Mouse (Mus musculus): ENCODE results near the gene Cacna1f.
A peak's percentile ranks its signal among the peaks of the same experiment; 100 is the strongest.

The Cacna1f gene

DNA sequence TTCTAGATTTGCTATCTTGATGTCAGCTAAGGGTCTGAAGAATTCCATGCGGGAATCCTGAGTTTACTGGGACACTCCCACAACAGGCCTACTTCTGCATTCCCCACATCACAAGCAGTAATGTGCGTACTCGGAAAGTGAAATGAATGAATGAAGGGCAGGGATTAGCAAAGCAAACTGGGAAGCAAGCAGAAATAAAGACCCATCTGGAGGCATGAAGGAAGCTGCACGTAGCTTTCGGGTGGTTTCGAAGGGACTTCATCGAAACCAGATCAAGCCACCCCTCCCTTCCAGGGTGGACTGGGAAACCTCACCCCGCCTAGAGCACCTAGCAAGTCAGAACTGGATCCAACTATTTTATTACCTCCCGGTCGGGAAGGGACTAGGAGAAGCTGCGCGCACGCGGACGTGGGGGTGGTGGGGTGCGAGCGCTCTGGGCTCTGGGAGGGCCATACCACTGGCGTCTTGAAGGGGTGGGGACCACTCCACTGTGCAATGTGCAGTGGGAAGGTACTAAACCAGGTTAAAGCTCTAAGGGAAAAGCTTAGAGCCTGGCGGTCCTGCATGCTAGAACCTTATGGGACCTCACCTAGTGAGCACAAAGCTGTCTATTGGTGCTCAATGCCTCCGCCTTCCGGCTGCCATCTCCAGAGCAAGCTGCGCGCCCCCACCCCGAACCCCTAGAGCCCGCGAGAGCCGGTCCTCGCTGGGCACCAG lies 67.6 kb downstream of the Cacna1f start:
- peak; percentile 51 for DNase-seq (ENCODE audit: low read depth)

DNA sequence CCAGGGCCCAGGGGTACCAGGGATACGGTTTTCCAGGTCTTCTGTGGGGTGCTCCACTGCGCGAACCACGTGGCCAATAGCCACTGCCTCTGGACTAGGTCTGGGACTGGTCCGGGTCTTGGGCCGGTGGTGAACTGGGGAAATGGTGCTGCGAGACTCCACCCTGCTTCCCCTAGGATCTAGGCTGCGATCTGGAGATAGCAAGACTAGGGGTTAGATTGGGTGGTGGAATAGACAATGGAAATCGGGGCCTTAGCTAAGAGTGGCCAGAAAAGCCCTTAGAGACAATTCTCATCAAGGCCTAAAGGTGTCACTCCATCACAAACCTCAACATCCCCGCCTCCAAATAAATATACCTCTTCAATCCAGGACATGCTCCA lies 68.1 kb downstream of the Cacna1f start:
- peak; percentile 36 for DNase-seq (ENCODE audit: low read depth)

DNA sequence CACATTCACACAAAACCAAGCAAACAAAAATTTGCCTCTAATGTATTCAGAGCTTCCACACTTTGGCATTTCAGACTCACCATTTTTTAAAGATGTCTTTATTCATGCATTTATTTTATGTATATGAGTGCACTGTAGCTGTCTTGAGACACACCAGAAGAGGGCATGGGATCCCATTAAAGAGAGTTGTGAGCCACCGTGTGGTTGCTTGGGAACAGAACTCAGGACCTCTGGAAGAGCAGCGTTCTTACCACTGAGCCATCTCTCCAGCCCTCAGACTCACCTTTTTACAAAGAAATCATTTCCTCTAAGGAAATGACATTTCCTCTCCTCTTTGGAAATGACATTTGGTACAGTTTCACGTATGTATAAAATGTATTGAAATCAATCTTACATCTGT lies 72.1 kb downstream of the Cacna1f start:
- no peak for DNase-seq (ENCODE audit: low read depth)

DNA sequence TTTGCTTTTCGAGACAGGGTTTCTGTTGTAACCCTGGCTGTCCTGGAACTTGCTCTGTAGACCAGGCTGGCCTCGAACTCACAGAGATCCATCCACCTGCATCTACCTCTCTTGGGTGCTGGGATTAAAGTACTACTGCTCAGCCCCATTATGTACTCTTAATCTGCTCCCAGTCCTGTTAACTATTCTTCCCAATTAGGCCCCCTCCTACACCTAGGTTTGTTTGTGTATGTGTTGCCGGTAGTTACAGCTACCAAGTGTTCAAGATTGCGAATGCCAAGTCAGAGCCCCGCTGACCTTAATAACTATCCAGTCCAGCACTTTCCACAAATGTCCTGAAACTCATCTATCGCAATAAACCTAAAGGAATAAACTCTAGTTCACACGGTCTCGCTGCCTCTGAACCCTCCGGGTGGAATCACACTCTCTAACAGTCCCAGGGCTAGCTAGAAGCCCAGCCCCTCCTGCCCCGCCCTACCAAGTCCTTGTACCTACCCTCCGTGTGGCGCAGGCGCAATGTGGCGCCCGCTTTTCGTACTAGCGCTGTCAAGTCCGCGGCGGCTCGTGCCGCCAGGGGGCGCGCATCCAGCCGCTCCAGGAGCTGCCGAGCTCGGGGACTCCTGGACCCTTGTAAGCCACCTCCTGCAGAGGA lies 72.6 kb downstream of the Cacna1f start:
- DNase-seq (ENCODE audit: low read depth) = peak; percentile 93

DNA sequence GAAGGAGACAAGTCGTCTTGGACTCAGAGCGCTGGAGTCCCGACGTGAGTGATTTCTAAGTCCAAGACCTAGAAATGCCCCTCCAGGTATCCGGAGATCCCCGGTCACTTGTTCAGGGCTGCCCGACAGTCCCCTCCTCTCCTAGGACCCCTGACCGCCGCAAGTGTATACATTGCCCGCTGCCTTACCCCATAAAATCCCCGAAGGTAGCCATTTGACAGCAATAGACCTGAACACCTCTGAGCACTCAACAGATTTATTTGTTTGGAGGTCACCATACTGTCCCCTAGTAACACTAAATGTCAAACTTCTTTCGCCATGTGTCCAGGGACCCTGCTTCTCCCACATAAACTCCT lies 73.2 kb downstream of the Cacna1f start:
- no peak for DNase-seq (ENCODE audit: low read depth)

DNA sequence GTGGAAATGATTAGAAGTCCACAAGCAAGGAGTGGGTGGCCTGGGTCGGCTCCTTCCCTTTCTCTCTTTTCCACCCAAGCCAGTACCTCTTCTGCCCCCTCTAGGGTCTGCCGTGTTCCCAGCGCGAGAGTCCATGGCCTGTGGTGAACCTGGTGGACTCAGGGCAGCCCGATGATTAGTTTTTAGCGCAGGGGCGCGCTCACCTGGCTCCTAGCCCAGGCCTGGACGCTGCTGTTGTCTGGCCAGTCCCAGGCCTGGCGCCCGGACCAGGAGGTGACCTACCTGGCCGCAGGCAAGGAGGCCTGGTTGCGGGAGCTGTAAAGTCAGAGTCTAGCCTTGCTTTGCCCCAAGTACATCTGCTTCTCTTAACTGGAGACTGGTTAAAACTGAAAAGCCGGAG lies 74.0 kb downstream of the Cacna1f start, which contains the start of gene Magix:
Gene Magix (minus strand): TSS at position 388 of the 400 bp plus-strand sequence.
- no peak for DNase-seq (ENCODE audit: low read depth)
